Mouse (Mus musculus) stomach, postnatal 0 days (tissue): ENCODE measurements around the gene Fbxw2.

Source experiments
- CTCF ChIP-seq: IDR thresholded peaks from 2 replicates; pipeline ENCODE4 v1.5.1; 2016; ENCODE audit warnings: antibody characterized with exemption, low read depth, mild to moderate bottlenecking, moderate library complexity
- EP300 ChIP-seq: optimal IDR thresholded peaks from 2 replicates; pipeline ENCODE3; 2016; ENCODE audit warnings: antibody characterized with exemption

- no peak for TF ChIP-seq CTCF
- TF ChIP-seq EP300, result no peak
These were observed 43.6 kb upstream of the Fbxw2 start for GRCm38 (mm10) chr2:34869680-34870079.
